Mouse (Mus musculus) layer of hippocampus, postnatal 10 days (tissue): Measurements from ENCODE around the gene Kif16b. TPM values are rescaled to one million over a fixed set of nuclear protein-coding genes. Genes with fewer than 3 reads are reported as not detected.
"Not testable (repeated sequence)": the region's sequence is repeated elsewhere in the genome, so short reads cannot be mapped to it uniquely, and the experiment has no call there.

Experiments used
- DNase-seq, 2 experiments: peaks; one replicate each; pipeline ENCODE4 v3.0.0; 2021; ENCODE audit warnings: low spot score in 2 of 2
- total RNA-seq, 2 experiments: library from RNA; stranded (reverse); gene quantifications; 2 replicates each; pipeline ENCODE4 v1.2.3; 2021

Kif16b gene
- total RNA-seq, 2 experiments from 2014 or later, result 7.9 to 8.6 TPM

DNA sequence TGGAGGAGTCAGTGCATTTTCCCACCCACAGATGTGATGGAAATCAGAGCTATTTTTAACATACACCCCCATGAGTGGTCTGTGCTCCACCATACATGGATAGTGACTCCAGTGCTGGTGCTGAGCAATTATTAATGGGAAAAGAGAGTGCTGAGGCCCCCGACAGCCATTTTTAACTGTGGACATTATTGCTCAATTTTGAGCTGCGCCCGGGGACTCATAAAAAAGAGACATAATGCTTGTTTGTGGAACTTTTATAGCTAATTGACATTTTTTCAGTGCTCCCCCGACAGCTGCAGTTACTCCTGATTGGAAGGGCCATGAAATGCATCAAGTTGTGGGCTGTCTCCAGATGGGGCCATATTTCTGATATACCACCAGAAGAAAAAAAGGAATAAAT, 302.1 kb downstream of the Kif16b start:
- no peak for DNase-seq

DNA sequence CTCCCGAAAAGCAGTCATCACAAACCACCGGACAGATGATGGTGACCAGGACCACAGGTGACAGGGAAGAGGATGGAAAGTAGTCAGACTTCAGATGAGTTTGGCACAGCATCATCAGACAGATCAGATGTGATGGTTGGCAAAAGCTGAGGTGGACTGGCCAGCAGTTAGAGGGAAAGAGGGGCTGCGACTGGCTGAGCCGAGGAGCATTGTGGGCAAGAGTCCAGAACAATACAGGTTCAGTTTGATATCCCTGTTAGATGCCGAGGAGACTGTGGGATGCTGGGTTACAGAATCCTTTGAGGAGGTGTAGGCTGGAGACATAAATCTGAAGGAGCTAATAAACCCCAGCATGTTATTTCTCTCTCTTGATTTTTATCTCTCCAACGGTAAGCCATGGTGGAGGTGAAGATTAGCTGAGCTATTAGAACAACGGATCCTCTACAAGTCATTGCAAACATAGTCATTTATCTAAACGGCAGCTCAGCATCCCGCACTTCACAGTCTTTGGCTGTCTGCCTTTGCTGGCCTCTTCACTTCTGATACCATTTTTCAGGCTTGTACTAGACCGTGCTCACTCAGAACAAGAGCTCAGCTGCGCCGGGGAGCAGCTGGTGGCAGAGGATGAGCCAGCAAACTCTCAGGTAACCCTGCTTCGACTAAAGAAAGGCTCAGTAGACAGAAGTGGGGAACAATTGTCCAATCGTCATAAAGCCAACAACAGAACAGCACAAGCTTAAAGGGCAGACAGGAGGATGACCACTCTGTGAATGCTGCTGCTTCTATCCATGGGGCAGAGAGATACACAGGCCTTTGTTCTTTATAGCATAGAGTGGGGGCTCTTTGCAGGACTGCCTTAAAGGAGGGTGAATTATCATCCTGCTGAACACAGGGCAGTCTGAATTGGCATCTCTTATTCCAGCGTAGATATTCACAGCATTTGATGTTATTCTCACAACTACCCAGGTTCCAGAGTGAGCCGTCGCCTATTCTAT, 304.9 kb downstream of the Kif16b start:
- DNase-seq, result no peak

DNA sequence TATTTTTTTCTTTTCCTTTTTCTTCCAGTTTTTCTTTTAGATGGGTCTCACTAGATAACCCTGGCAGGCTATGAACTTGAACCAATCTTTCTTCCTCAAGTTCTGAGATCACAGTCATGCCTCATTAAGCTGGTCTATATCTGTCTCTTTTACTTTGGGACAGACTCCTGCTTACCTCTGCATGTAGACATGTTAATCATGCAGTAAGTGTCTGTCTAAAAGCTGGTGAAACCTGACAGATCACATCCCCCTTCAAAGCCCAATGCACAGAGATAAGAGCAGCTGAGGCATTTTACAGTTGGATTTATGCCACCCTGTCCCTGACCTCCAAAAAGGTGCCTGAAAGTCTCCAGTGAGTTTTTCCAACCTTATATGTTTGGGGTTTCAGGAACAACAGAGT, 310.4 kb downstream of the Kif16b start:
- no peak for DNase-seq

DNA sequence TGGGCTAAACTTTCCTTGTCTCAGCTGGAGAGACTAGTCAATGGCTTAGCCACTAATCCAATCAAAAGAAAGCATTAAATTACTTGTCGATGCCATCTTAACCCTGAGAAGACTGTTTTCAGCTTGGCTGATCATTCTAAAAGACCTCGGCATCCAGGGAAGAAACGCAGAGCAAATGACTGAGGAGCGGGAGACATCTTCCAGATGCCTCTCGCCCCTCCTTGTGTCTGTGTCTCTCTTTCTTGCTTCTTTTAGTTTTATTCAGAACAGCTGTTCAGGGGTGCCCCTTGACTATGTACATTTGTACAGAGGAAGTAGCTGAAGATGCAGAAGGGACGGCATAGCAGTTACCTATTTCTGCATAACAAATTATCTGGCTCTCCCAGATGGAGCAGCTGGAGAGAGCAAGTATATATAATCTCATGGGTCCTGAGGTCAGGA, 311.0 kb downstream of the Kif16b start:
- DNase-seq, result no peak

DNA sequence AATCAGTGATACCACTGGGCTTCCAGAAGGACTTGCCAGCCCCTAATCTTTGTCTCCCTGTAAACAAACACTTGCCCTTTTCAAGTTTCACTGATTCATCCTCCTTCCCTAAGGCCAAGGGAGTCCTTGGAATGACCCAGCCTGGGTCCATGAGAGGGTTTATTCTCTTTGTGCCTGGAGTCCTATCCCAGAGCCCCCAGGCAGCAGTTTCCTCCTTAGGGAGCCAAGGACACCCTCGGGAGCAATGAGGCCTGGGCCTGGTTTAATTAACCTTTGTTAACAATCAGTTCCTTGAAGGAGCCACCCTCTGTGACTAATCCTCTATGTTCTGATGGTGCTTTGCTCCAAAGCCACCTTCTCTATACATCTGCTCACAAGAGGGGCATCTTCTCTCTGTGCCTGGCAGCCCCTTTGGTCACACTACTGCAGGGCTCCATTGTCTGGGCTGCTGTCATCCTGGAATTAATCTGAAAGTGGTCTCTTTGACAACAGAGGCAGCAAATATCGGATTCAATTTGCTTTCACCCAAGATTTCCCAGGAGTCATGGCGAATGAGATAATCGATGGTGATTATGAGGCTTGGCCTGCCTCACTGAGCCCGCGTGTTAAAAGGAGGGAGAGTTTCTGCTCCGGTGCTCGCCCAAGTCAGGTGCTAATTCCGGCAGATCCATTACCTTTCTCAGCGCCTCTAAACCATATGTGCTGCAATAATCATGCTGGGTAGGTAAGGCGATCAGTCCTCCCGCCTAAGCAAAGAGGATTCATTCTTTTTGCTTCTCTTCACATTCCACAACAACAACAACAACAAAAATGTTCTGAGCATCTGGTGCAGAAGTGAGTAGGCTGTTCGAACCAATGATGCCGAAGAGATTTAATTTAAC, 311.7 kb downstream of the Kif16b start:
- DNase-seq, result no peak

DNA sequence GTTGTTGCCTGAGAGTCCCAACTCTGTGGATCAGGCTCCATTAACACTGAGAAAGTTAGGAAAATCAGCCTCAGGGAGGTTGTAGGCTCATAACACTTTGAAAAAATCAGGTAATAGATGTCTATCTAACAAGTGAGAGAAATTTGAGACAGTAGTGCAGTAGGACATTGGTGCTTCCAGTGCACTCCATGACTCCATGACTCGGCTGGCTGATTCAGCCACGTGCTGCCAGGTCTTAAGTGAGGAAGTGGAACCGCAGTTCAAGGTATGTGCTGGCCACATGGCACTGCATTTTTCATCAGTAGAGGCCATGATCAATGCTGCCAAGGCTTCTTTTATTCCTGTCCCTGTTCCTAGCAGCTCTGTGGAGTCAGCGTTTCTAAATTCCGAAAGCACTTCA, 315.5 kb downstream of the Kif16b start:
- DNase-seq, result no peak

DNA sequence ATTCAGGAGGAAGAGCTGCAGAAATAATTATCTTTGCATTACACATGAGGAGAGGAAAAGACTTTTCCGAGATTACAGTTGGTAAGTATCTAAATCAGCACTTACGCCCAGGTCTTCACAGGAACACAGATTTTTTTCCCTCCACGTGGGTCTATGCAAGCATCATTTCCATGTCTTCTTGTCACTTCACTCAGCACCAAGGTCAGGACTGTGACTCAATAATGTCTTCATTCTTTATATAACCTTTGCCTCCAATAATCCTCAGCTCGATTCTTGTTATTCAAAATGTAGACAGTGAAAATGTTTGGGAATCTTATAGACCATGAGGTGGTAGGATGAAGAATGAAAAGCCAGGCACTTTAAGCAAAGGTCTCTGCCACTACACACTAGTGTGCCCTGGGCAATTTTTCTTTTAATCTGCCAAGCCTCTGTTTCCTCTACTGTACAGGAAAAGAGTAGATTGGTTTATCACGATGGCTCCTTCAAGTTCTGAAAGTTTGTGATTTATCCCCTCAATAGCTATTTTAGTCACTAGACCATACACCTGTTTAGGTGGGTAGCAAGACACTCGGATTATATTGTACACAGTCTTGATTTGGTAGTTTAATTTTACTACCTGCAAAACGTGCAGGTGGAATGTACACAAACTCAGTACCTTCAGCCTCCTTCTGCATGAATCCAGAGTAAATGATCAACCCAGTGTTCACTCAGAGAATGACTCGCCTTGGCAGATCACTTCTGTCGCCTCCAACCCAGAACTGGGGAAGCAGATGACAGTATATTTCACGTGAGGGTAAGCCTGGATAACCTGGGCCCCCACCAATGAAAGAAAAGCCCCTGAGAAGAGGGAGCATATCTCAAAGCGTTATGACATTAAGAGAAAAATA, 316.2 kb downstream of the Kif16b start:
- no peak for DNase-seq

DNA sequence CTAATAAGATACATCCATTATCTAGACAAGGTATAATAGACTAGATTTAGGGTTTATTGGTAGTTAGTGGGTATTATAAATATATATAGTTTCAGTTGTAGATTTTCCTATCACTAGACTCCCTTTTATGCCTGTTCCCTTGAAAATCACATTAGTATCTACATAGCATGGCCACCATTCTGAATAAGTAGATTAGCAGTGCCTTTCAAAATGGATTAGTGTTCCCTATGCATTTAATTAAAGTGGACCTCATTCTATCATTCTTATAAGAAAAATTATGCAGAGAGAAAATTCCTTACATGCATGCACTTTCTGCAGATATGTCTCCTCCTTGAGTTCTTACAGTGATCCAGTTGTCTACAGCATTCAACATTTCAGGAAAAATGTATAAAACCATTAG, 320.9 kb downstream of the Kif16b start:
- no peak for DNase-seq

DNA sequence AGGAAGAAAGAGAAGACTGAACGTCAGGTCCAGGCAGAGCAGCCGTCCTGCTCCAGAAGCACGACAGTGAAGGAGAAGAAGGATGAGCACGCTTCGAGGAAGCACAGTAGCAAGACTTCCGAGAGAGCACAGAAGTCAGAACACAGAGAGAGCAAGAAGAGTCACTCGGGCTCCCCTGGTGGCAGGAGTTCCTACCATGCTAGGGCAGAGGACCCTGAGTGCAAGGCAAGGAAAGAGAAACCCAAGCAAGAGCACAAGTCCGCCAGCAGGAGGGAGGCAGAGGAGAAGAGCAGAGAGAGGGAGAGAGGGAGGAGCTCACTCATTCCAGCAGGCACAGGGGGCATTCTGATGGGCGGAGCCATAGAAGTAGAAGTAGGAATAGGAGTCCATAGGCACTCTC, 323.9 kb downstream of the Kif16b start:
- not testable (repeated sequence) for DNase-seq

DNA sequence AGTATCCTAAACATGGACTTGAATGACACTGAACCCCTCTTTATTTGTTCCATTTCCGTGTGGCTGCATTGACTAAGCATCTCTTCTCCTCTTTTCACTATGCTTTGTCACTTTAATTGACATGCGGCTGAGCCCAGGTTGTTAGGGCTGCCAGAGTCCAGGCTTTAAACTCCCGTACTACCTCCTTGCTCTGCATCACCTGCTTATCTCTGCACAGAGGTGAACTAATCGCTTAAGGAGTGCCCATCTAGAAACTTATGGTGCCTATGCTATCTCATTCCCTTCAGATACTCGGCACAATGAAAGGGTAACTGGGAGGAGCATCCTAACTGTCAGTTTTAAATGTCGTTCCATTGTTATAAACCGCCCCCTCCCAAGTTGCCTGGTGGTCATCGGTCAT, 331.6 kb downstream of the Kif16b start:
- no peak for DNase-seq

Other genes with a start within 250 kb of the Kif16b start
- gene Snrpb2, start 161.5 kb upstream of the Kif16b start, total RNA-seq, result 10 to 100 TPM; 49.1 to 52.0 TPM
- not detected for gene Otor, start 176.9 kb upstream of the Kif16b start, total RNA-seq